Mouse (Mus musculus) spleen, adult 2 months (tissue): ENCODE data around the gene Ick.

Experiments
- CTCF ChIP-seq: fragments of 200-500 bp; IDR thresholded peaks from 2 replicates; pipeline ENCODE4 v1.5.1; 2011; ENCODE audit warnings: mild to moderate bottlenecking, inconsistent platforms; ENCODE audit not compliant: insufficient read depth, insufficient read length, insufficient replicate concordance; ENCODE audit errors: extremely low read depth
- POLR2A ChIP-seq: fragments of 200-500 bp; IDR thresholded peaks from 2 replicates; pipeline ENCODE4 v1.6.1; 2011; ENCODE audit warnings: low read depth, low read length, inconsistent platforms

GRCm38 (mm10) chr9:78188910-78189309, 79.9 kb downstream of the Ick start:
- no peak for TF ChIP-seq POLR2A
- no peak for TF ChIP-seq CTCF
